Mouse (Mus musculus) limb, embryonic 12.5 days (tissue): ENCODE measurements around the gene Ttc39b. TPM values are rescaled to one million over a fixed set of nuclear protein-coding genes. Genes with fewer than 3 reads are reported as not detected.

Experiments used
- ATAC-seq: fragments of 200-750 bp; cut with Nextera tagmentation; 2 replicates; pipeline ENCODE4 v1.8.0; 2017; ENCODE audit warnings: low read depth, moderate TSS enrichment; ENCODE audit not compliant: insufficient number of reproducible peaks, insufficient read depth, low FRiP score, low TSS enrichment
- H3K27ac ChIP-seq: fragments of 300-500 bp; sonication (generic); 2 replicates; pipeline ENCODE4 v1.5.1; 2016; ENCODE audit warnings: mild to moderate bottlenecking, moderate library complexity
- H3K27me3 ChIP-seq: fragments of 300-500 bp; sonication (generic); 2 replicates; pipeline ENCODE4 v1.6.1; 2016; ENCODE audit warnings: mild to moderate bottlenecking, moderate library complexity
- H3K36me3 ChIP-seq: fragments of 300-500 bp; sonication (generic); 2 replicates; pipeline ENCODE4 v1.6.1; 2016; ENCODE audit warnings: mild to moderate bottlenecking, moderate library complexity
- H3K4me1 ChIP-seq: fragments of 300-500 bp; sonication (generic); replicated peaks from 2 replicates; pipeline ENCODE4 v1.6.1; 2016
- H3K4me2 ChIP-seq: fragments of 300-500 bp; sonication (generic); 2 replicates; pipeline ENCODE4 v1.6.1; 2016; ENCODE audit warnings: mild to moderate bottlenecking, moderate library complexity
- H3K4me3 ChIP-seq: fragments of 300-500 bp; sonication (generic); replicated peaks from 2 replicates; pipeline ENCODE4 v1.5.1; 2016; ENCODE audit warnings: mild to moderate bottlenecking
- H3K9ac ChIP-seq: fragments of 300-500 bp; sonication (generic); replicated peaks from 2 replicates; pipeline ENCODE4 v1.6.1; 2016; ENCODE audit warnings: mild to moderate bottlenecking, moderate library complexity
- H3K9me3 ChIP-seq: fragments of 300-500 bp; sonication (generic); 2 replicates; pipeline ENCODE4 v1.6.1; 2016; ENCODE audit warnings: mild to moderate bottlenecking, moderate library complexity
- WGBS: fragments of 180-500 bp; shearing (Covaris S2); methylation state at CpG from one replicate; pipeline ENCODE4 v1.1.7; 2016; 5-methylcytosine and 5-hydroxymethylcytosine counted together
- polyA plus RNA-seq: library from polyadenylated mRNA; unstranded; fragments of >200 nt; fragmentation: Nextera tagmentation; extraction: Ambion mirVana; gene quantifications from 2 replicates; pipeline ENCODE4 v1.2.1, GENCODE M21; 2016

Ttc39b gene
- polyA plus RNA-seq, 1 experiment from 2014 or later: 2.0 TPM

GRCm38 (mm10) chr4:83224242-83224641 lies 99.8 kb downstream of the Ttc39b start:
- Histone ChIP-seq H3K27me3 (no peaks in the 10 kb centered on the region), H3K4me2 (no peak overlapping the region), H3K9me3 (no peaks in the 10 kb centered on the region), H3K36me3 (no peaks in the 10 kb centered on the region), H3K27ac (no peak overlapping the region), H3K4me3 (no peak overlapping the region), H3K4me1 (no peaks in the 10 kb centered on the region), H3K9ac (no peak overlapping the region)
- WGBS: 45% methylated on average over 5 of the region's 5 CpGs
- ATAC-seq: no peak

GRCm38 (mm10) chr4:83223197-83223596 lies 100.9 kb downstream of the Ttc39b start:
- Histone ChIP-seq H3K4me1 (no peaks in the 10 kb centered on the region), H3K27me3 (no peaks in the 10 kb centered on the region), H3K27ac (no peak overlapping the region), H3K36me3 (no peaks in the 10 kb centered on the region), H3K9me3 (no peaks in the 10 kb centered on the region), H3K9ac (no peak overlapping the region), H3K4me2 (no peak overlapping the region), H3K4me3 (no peak overlapping the region)
- ATAC-seq: no peak
- WGBS: 85% methylated on average over 5 of the region's 5 CpGs

- H3K4me2 ChIP-seq: no peak overlapping the region
- H3K4me1 ChIP-seq: peaks cover 5% of the 10 kb centered on the region
- 86% methylated on average over 13 of the region's 13 CpGs for WGBS
- no peaks in the 10 kb centered on the region for H3K9me3 ChIP-seq
- H3K36me3 ChIP-seq: no peaks in the 10 kb centered on the region
- H3K27ac ChIP-seq: no peak overlapping the region
- no peaks in the 10 kb centered on the region for H3K27me3 ChIP-seq
- no peak overlapping the region for H3K9ac ChIP-seq
- no peak overlapping the region for H3K4me3 ChIP-seq
- no peak for ATAC-seq
Observed at GRCm38 (mm10) chr4:83220761-83221557, 103.1 kb downstream of the Ttc39b start.

- H3K27me3 ChIP-seq: no peaks in the 10 kb centered on the region
- WGBS: 82% methylated on average over 5 of the region's 5 CpGs
- H3K27ac ChIP-seq: no peak overlapping the region
- no peak overlapping the region for H3K9ac ChIP-seq
- H3K4me1 ChIP-seq: peaks cover 18% of the 10 kb centered on the region
- H3K4me3 ChIP-seq: no peak overlapping the region
- no peaks in the 10 kb centered on the region for H3K9me3 ChIP-seq
- H3K36me3 ChIP-seq: no peaks in the 10 kb centered on the region
- no peak for ATAC-seq
- no peak overlapping the region for H3K4me2 ChIP-seq
Observed at GRCm38 (mm10) chr4:83219253-83219652, 104.8 kb downstream of the Ttc39b start.

GRCm38 (mm10) chr4:83217128-83217527 lies 106.9 kb downstream of the Ttc39b start:
- Histone ChIP-seq H3K4me3 (no peak overlapping the region), H3K36me3 (no peaks in the 10 kb centered on the region), H3K4me2 (no peak overlapping the region), H3K27ac (no peak overlapping the region), H3K9ac (no peak overlapping the region), H3K27me3 (no peaks in the 10 kb centered on the region), H3K4me1 (peaks cover 18% of the 10 kb centered on the region), H3K9me3 (no peaks in the 10 kb centered on the region)
- 88% methylated on average over 5 of the region's 5 CpGs for WGBS
- ATAC-seq: no peak

GRCm38 (mm10) chr4:83216381-83216780 lies 107.7 kb downstream of the Ttc39b start:
- Histone ChIP-seq H3K9ac (no peak overlapping the region), H3K4me2 (no peak overlapping the region), H3K4me1 (peaks cover 21% of the 10 kb centered on the region), H3K27me3 (no peaks in the 10 kb centered on the region), H3K4me3 (no peak overlapping the region), H3K36me3 (no peaks in the 10 kb centered on the region), H3K27ac (peak overlapping the region; percentile 53; the same call in 1 of the 2 replicates), H3K9me3 (no peaks in the 10 kb centered on the region)
- ATAC-seq: no peak
- 76% methylated on average over 7 of the region's 7 CpGs for whole genome bisulfite sequencing

GRCm38 (mm10) chr4:83215776-83216175 lies 108.3 kb downstream of the Ttc39b start:
- no peak overlapping the region for H3K4me3 ChIP-seq
- no peaks in the 10 kb centered on the region for H3K9me3 ChIP-seq
- peak overlapping the region; percentile 53 for H3K27ac ChIP-seq
- no peak overlapping the region for H3K9ac ChIP-seq
- peaks cover 21% of the 10 kb centered on the region for H3K4me1 ChIP-seq
- H3K27me3 ChIP-seq: no peaks in the 10 kb centered on the region
- 61% methylated on average over 1 of the region's 1 CpGs for WGBS
- ATAC-seq: no peak
- H3K4me2 ChIP-seq: no peak overlapping the region
- no peaks in the 10 kb centered on the region for H3K36me3 ChIP-seq

- no peak for ATAC-seq
- H3K9ac ChIP-seq: no peak overlapping the region
- H3K4me1 ChIP-seq: peaks cover 21% of the 10 kb centered on the region
- no peaks in the 10 kb centered on the region for H3K27me3 ChIP-seq
- H3K27ac ChIP-seq: peak overlapping the region; percentile 64
- H3K9me3 ChIP-seq: no peaks in the 10 kb centered on the region
- H3K4me2 ChIP-seq: no peak overlapping the region
- no peaks in the 10 kb centered on the region for H3K36me3 ChIP-seq
- 40% methylated on average over 9 of the region's 9 CpGs for WGBS
- no peak overlapping the region for H3K4me3 ChIP-seq
Observed at GRCm38 (mm10) chr4:83214822-83215558, 109.1 kb downstream of the Ttc39b start.

- Histone ChIP-seq H3K9me3 (no peaks in the 10 kb centered on the region), H3K4me1 (peaks cover 21% of the 10 kb centered on the region), H3K9ac (no peak overlapping the region), H3K4me3 (no peak overlapping the region), H3K27ac (no peak overlapping the region), H3K4me2 (no peak overlapping the region), H3K36me3 (no peaks in the 10 kb centered on the region), H3K27me3 (no peaks in the 10 kb centered on the region)
- WGBS: 82% methylated on average over 6 of the region's 6 CpGs
- no peak for ATAC-seq
Observed at GRCm38 (mm10) chr4:83213752-83214151, 110.3 kb downstream of the Ttc39b start.

- H3K36me3 ChIP-seq: no peaks in the 10 kb centered on the region
- peak; percentile 60; the same call in 1 of the 2 replicates for ATAC-seq
- no peaks in the 10 kb centered on the region for H3K27me3 ChIP-seq
- H3K4me1 ChIP-seq: peaks cover 21% of the 10 kb centered on the region
- H3K4me2 ChIP-seq: peak overlapping the region; percentile 38
- peak overlapping the region; percentile 74 for H3K27ac ChIP-seq
- no peak overlapping the region for H3K9ac ChIP-seq
- 37% methylated on average over 12 of the region's 12 CpGs for whole genome bisulfite sequencing
- H3K9me3 ChIP-seq: no peaks in the 10 kb centered on the region
- H3K4me3 ChIP-seq: no peak overlapping the region
Observed at GRCm38 (mm10) chr4:83211709-83212108, 112.3 kb downstream of the Ttc39b start.

- H3K27ac ChIP-seq: no peak overlapping the region
- H3K9me3 ChIP-seq: no peaks in the 10 kb centered on the region
- H3K4me3 ChIP-seq: no peak overlapping the region
- 83% methylated on average over 6 of the region's 6 CpGs for WGBS
- H3K36me3 ChIP-seq: no peaks in the 10 kb centered on the region
- H3K9ac ChIP-seq: no peak overlapping the region
- peaks cover 11% of the 10 kb centered on the region for H3K4me1 ChIP-seq
- H3K4me2 ChIP-seq: no peak overlapping the region
- no peaks in the 10 kb centered on the region for H3K27me3 ChIP-seq
- ATAC-seq: no peak
Observed at GRCm38 (mm10) chr4:83210437-83210836, 113.6 kb downstream of the Ttc39b start.
